Mouse (Mus musculus): ENCODE data around the gene Ddr2.

GRCm38 (mm10) chr1:169951561-169951960 is 159.0 kb downstream of the Ddr2 start:
- no peak for TF ChIP-seq CTCF (IDR thresholded peaks at IDR 0.05; ENCODE audit: low read depth)
- no peak for TF ChIP-seq EP300 (IDR thresholded peaks at IDR 0.05; ENCODE audit: low read depth)

Data from liver, postnatal 0 days (tissue).